Mouse (Mus musculus): Measurements from ENCODE around the gene Snx3.

The Snx3 gene

DNA sequence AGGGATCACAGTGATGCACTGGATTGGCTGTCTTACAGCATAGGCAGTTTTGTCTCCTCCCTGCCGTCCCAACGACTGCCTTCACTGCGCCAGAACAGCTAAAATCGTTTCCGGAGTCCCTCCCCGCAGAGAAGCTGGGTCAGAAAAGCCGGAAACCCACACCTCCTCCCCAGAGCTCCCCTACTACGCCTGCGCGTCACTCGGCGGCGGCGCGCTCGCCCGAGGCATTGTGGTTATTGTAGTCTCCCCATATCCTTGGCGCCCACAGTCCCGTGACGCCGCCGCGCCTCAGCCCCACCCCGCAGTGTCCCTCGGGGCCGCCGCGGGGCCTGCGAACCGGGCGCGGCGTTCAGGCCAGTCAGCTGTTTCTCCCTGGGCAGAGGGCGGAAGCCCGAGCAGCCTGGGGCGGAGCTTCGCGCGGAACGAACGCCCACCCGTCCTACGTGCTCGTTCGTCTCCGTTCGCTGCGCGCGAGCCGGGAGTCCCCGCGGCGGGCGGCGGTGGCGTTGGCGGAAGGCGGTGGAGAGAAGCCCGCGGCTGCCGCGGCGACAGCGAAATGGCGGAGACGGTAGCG lies at the start of gene Snx3:
Snx3 (plus strand) TSS at position 256 of the 574 bp plus-strand sequence.
- DNase-seq, result peak; percentile 98

DNA sequence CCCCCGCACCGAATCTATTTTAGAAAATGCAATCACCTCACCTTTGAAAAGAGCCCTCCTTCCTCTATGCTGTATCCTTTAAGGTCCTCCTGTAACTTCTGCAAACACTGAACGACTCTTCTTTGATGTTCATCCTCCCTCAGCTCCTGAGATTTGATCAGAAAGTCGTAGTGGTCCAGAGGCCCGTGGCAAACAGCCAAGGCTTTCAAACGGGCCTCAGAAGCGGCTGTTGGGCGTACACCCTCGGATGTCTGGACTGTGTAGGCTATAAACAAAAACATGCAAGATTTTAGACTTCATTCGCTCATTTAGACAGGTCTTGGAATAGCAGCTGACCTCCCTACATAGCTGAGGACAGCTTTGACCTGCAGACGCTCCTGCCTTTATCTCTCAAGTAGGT lies 47.6 kb upstream of the Snx3 start:
- peak; percentile 20 for DNase-seq

DNA sequence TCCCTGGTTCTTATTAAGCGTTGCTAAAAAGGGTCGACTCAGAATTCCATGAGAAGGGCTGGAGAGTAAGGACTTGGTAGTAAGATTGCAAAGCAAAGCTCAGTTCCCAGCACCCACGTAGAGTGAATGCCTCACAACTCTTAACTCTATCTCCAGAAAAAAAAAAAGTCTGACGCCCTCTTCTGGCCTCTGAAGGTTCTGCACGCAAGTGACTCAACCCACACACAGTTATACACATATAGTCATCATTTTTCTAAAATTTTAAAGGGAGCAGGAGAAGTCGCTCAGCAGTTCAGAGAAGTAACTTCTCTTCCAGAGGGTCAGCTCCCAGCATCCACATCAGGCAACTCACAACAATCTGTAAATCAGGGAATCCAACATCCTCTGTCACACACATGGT lies 47.1 kb upstream of the Snx3 start:
- DNase-seq, result no peak

DNA sequence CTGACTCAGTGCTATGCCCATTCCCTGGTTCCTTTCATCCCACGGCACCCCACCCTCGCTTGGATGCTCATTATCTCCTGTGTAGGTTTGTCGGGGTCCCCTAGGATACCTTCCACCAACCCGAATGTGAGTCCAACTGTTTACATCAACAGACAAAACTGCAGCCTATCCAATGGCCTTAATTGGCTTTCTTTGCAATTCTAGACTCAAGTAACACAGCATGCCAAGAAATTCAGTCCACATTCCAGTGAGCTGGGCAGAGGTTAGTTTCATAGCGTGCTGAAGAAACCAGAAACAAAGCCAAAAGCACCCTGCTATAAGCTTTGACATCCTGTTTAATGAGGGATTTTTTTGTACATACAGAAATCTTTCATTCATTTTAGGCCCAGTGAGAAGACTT lies 45.8 kb upstream of the Snx3 start:
- no peak for DNase-seq

DNA sequence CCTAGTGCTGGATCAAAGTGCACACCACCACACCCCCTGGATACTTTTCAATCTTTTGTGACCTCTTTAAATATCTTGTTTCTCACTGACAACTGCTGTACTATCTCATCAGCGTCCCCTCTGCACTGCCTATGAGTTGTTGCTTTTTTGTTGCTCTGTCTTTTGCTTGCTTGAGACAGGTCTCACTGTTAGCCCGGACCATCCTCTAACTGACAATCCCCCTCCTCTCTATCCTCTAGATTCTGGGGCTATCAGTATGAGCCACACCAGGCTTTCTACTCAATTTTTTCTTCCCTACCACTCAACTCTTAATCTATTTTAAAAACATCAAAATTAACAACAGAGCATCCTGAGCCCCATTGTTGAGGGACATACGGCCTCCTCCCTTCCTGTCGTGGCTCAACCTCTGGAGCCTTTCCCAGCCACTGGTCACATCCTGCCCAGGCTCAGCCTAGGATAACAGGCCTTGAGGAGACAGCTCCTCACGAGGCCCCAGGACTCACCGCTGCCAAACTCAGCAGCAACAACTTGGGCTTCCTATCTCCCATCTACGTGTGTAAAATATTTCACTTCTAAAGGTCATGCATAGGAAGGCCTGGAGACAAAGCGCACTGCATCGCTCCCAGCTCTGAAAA lies 44.2 kb upstream of the Snx3 start:
- DNase-seq, result peak; percentile 88

DNA sequence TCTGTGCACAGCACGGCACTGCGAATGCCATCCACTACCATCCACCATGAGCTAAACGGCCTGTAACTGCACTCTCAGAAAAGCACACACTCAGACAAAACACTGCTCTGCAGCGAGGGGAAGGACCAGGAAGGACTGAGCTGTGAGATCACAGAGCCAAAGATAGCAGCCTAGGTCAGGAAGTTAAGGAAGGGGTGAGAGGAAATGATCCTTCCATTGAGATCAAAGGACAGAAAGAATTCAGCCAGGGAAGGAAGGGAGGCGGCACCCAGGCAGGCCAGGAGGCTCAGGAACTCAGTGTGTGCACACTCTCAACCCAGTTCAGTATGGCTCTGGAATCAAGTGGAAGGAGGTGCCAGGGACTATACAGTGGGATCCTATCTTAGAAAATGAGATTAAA lies 37.6 kb upstream of the Snx3 start:
- peak; percentile 75 for DNase-seq

DNA sequence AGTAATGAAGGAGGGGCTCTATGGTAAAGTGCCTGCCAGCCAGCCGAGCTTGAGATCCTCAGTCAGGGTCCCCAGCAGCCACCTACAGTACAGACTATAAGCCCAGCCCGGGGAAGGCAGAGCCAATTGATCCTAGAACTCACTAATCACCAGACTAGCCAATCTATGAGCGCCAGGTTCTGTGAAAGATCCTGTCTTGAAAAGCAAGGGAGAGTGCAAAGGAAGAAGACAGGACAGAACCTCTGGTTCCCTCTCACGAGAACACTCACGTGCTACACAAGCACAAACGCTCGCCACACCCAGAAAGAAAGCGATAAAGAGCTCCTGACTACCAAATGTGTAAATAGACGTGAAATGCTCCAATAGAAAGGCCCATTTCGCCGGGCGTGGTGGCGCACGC lies 37.0 kb upstream of the Snx3 start:
- DNase-seq, result no peak

DNA sequence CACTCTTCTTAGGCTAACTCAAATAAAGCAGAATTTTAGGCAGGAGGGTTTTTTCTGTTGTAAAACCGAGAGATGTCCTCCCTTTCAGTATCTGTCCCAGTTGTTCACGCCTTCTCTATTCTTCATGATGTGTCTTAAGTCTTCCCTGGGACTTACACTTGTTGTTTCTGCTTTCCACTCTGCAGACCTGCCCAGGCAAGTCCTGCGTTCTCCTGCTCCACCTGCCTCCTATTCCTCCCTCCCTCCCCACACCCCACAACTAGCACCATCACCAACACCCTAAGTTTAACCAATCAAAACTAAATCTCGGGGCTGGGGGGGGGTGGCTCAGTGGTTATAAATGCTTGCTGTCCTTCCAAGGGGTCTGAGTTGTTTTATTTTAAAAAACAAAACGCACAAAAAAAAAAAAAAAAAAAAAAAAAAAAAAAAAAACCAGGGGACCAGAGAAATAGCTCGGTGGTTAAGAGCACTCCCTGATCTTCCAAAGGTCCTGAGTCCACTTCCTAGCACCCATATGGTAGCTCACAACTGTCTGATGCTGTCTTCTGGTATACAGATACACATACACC lies 26.8 kb upstream of the Snx3 start:
- no peak for DNase-seq

DNA sequence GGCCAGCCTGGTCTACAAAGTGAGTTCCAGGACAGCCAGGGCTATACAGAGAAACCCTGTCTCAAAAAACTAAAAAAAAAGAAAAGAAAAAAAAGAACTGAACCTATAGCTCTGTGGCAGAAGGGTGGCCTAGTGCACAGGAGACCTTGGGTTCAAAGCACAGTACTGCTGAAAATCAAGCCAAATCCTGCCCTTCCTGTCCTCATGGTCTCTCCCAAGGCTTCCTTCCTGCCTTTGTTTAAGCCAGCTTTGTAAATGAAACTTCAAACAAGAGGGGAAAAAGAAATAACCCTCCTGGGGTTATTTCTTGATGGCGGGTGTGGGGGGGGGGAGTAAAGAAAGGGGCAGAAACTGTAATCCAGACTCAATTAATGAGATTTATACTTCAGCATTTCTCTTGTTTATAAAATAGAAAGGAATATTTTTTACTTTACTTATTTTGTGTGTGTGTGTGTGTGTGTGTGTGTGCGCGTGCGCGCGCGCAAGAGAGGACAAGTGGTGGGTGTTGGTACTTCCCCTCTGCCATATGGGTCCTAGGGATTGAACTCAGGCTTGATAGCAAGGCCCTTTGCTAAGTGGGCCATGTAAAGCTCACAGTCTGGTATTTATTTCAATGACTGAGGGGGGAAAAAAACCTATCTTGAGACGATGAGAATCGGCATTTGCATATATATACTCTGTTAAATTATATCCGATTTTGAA lies 24.9 kb upstream of the Snx3 start:
- DNase-seq, result peak; percentile 66

DNA sequence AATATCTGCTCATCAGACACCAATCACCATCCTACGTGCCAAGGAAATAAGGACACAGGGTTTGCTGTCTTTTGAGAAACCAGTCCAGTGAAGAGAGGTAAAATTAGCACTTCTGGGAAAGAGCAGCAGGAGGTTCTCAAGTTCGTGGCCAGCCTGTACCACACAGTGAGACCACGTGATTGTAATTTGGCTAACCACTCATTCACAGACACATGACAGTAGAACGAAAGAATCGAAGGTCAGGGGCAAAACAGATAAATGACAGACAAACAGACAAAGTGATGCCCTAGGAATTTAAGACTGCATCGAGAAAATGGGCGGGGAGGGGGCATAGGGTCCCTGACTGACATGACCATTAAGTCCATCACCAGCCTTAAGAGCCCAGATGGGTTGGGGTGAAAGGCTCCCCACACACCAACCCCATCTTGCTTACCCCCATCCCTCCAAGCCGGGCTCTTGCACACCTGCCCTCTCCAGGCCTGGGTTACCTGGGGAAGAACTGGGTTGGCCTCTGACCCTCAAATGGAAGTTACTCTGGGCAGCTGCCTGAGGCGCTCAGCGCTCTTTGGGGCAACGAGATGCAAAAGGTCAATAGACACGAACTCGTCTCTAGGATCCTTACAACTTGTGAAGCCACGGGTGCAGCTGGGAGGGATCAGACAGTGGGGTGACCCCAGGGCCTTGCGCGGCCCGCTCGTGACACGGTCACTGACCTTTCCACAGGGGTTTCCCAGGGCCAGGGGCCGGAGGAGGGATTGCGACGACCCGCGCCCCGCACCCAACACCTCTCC lies 24.1 kb upstream of the Snx3 start:
- DNase-seq, result peak; percentile 10

DNA sequence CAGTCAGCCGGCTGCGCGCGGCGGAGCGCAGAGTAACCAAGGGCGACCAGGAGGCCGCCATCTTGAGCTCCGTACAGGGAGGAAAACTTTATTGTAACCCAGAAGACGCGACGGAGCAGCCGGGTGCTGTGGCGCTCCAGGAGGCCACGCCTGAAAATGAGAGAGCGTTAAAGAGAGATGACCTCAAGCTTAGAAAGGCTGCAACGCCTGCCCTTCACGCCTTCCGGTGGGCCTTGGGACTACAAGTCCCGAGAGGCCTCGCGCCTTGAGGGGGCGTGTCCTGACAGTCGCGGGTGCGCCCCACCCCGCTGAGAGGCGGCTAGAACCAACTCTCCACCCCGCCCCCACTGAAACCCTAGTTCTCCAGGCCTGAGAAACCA lies 23.5 kb upstream of the Snx3 start, which contains the start of gene Afg1l:
Afg1l (minus strand) TSS at position 225 of the 380 bp plus-strand sequence.
- DNase-seq, result peak; percentile 99

DNA sequence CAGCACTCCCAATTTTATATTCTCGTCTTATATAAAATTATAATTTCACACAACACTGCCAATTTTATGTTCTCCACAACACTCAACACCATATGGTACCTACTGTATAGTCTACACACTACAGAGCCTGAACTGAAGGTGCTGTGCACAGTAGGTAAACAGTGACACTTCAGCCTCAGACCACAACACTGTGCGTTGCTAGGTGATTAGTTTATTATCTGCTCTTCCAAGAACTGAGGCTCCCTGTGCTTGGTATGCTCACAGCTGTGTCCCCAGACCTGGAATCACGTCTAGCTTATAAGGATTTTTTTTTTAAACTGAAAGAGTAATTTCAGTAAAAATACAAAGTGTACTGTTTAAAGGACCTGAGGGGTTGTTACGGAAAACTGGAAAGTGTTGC lies 21.1 kb upstream of the Snx3 start:
- DNase-seq, result no peak

DNA sequence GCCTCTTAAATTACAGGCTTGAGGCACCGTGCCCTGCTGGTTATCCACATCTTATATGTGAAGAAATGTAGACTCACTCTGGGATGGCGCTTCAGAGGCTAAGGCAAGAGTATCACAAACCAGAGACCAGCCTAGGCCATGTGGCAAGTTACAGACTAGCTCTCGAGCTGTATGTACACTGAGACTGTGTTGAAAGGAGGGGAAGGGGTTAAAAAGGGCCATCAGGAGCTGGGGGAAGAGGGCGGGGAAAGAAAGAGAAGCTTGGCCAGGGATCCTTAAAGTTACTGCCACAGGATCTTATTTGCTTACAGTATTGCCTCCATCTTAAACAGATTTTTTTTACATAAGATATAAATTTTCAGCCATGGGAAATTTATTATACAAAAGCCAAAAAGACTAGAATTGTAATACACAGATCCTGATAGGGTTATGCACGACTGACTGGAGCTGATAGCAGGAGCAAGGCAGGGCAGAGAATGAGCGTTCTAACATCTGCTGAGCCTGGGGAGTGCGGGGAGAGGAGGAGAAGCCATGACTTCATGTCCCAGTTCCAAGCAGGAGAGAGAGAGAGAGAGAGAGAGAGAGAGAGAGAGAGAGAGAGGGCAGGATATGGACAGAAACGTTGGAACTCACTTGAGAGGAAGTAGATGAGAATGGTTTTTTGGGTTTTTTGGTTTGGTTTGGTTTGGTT lies 13.1 kb upstream of the Snx3 start:
- no peak for DNase-seq

DNA sequence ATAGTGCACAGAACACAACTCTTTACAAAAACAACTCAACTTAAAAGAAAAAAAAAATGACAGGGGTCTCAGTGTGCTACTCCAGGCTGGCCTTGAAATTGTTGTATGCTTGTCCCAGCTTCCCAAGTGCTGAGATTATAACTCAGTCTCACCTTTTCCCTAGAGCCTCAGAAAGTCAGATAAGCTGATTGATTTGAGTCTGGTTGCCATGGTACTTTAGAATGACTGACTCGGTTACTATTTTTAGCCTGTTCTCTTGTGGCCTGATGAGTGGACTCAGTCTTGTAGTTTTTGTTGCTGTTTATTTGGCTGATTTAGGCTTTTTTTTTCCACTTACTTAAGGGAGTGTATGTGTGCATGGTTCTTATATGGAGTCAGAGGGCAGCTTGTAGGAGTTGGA lies 10.7 kb upstream of the Snx3 start:
- no peak for DNase-seq

DNA sequence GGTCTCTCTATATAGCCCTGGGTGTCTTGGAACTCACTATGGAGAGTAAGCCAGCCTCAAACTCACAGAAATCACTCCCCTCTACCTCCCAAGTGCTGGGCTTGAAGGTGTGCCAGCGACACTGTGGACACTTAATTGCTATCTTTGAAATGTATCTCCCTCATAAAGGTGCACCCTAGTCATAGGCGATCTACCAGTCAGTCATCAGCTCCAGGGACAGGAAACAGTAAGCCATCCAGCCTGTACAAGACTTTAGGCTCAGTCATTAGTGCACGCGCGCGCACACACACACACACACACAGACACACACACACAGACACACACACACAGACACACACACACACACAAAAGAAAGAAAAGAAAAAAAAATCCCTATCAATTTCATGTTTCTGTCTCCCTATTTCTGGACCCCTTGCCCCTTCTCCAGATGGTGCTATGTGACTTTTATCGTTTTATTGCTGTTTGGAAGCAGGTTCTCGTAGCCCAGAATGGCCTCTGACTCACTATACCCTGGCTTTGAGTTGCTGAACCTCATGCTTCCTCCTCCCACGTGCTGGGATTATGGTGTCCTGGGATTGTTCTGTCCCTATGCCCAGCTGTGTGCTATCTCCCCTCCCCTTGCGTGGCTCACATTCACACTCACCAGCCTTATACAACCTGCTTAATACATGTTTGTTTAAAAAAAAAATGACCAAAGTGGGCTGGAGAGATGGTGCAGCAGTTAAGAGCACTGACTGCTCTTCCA lies 9.6 kb upstream of the Snx3 start:
- no peak for DNase-seq

DNA sequence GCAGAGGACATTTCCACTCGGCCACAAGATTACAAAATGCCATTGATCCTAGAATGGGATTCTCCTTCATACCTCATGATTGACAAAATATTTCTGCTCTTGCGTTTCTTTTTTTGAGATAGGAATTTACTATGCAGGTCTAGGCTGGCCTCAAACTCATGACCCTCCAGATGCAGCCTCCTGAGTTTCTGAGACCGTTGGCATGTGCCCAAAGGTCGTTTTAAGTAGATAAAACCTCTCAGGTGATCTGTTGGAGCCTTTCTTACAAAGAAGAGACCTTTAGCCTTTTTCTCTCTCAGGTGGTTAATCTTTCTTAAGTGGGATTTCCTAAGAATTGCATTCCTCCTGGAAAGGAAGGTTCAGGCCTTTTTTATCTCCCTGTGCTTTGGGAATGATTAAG lies 8.8 kb upstream of the Snx3 start:
- DNase-seq, result no peak

DNA sequence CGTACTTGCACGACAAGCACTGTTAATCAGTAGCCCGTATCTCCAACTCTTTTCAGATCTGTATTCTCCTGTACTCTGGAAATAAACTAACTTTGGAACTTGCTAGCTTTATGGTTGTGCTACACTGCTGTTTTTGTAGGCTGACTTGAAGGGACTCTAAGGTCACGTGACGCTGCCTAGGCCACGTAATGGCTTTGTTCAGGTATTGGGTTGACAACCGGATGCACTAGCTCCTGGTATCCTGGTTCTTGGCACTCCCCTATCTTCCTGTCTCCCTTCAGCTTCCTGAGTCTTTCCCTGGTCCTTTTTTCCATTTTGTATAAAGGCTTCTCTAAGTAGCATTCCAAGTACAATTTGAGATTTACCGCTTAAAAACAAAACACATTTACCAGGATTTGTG lies 1.2 kb upstream of the Snx3 start:
- no peak for DNase-seq

DNA sequence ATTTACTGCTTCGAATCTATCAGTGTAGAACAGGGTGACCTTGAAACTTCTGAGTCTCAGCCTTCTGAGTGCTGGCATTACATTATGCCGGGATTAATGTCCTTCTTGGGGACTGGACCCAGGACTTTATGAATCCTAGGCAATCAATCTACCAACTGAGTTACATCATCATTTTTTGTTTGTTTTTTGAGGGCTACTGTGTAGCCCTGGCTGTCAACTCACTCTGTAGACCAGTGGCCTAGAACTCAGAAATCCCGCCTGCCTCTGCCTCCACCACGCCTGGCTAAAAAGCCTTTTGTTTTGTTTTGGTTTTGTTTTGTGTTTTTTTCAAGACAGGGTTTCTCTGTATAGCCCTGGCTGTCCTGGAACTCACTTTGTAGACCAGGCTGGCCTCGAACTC lies 669 bp upstream of the Snx3 start:
- no peak for DNase-seq

DNA sequence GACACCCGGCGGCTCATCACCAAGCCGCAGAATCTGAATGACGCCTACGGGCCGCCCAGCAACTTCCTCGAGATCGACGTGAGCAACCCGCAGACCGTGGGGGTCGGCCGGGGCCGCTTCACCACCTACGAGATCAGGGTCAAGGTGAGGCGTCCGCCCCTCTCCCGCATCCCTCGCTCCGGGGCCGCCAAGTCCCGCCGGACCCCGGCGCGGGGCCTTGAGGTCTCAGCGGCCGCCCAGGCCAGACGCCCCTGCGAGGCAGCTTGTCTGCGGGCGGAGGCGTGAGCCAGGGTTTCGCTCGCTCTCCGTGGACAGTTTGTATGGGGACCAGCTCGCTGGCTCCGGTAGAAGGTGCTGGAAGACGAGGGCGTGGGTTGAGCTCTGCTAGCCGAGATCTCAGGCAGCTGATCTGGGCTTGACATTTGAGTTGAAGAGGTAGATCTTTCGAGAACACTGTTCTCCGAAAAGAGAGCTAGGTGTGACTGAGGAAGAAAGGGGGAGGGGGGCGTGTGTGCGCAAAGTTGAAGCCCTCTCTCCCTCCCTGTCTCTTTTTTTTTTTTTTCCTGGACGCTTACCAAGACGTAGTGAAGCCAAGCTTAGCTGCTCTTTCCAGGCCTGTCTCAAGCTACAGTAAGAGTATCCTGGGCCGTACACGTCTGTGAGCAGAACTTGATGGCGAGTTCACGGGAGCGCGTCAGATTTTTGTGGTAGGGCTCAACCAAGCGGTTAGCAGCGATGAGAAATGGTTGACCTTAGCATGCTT lies 700 bp downstream of the Snx3 start:
- DNase-seq, result peak; percentile 53

DNA sequence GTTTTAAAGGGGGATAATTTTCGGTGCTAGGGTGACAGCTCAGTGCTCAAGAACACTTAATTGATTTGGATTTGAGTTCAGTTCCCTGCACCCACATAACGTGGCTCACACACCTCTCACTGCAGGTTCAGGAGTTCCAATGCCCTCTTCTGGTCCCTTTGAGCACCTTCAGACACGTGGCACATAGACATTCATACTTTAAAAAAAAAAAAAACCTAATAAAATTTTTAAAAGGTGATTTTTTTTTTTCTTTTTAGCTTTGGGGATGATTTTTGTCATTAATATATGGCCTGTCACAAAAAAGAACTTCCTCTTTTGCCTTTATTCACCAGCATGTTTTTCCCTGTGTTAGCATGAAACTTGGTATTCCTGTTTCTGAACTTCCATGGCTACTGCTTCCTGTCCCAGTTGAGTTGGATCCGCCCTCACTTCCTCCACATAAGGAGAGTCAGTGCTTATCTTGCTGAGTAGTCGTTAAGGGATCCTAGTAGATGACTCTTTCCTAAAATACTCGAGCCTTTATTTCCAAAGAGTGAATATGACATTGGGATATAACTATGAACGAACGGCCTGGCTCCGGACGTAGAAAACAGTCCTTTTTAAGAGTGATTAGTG lies 2.4 kb downstream of the Snx3 start:
- DNase-seq, result peak; percentile 37

DNA sequence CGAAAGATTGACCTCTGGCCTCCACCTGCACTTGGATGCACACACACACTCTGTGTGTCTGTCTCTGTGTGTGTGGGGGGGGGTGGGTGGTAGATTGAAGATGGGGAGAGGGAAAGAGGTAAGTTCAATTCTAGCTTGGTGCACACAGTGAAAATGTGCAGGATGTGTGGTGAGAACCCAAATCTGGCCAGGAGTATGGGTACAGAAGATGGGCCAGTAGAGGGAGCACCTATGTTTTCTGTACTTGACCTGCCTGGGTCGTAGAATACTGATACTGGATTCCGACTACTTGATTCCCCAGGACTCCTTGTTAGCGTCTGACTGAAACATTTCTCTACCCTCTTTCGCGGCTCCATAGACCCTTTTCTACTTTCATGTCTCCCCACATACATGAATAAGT lies 8.3 kb downstream of the Snx3 start:
- no peak for DNase-seq
